Mouse (Mus musculus) lung, adult 2 months (tissue): ENCODE data around the gene Olfr412. TPM values are rescaled to one million over a fixed set of nuclear protein-coding genes. Genes with fewer than 3 reads are reported as not detected.

ENCODE experiments used
- DNase-seq: peaks from one replicate; pipeline ENCODE4 v3.0.0; 2022
- H3K4me1 ChIP-seq: fragments of 200-500 bp; 2 replicates; pipeline ENCODE4 v1.6.1; 2011; ENCODE audit warnings: low read length; ENCODE audit not compliant: control insufficient read depth, insufficient read depth
- H3K4me3 ChIP-seq: fragments of 200-500 bp; replicated peaks from 2 replicates; pipeline ENCODE3; 2011; ENCODE audit warnings: low read depth, mild to moderate bottlenecking, control low read depth, low read length; ENCODE audit errors: extremely low read depth
- CTCF ChIP-seq: fragments of 200-500 bp; IDR thresholded peaks from 2 replicates; pipeline ENCODE4 v1.5.1; 2011; ENCODE audit warnings: mild to moderate bottlenecking, low read length, control low read depth; ENCODE audit not compliant: insufficient read depth
- POLR2A ChIP-seq: fragments of 200-500 bp; IDR thresholded peaks from 2 replicates; pipeline ENCODE4 v1.6.1; 2011; ENCODE audit warnings: low read depth, mild to moderate bottlenecking, control low read depth, low read length, borderline replicate concordance; ENCODE audit errors: extremely low read depth
- WGBS: fragments of 180-500 bp; shearing (Covaris S2); methylation state at CpG from one replicate; pipeline ENCODE4 v1.1.7; 2018; 5-methylcytosine and 5-hydroxymethylcytosine counted together
- polyA plus RNA-seq: library from polyadenylated mRNA; depleted of rRNA; stranded (reverse); fragments of >200 nt; gene quantifications from 2 replicates; pipeline ENCODE4 v1.2.3, GENCODE M21; 2012; rRNA removed

Olfr412 gene
- polyA plus RNA-seq, 1 experiment = not detected

DNA sequence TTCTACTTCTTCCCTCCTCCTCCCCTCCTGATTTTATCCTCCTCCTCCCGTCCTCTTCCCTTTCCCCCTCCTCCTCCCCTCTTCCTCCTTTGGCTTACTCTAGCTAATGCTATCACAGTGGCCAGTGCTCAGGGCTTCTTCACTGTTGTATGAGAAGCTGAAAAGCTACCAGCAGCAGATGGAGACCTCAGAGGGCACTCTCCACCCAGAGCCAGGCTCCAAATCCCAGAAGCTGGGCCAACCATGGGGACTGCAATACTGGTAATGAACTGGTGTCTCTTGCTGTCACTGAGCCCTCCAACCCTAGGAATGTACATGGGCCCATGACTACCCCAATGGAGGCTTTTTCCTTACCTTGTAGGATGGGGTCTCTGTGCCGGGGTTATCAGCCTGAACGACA, 50.1 kb downstream of the Olfr412 start:
- Histone ChIP-seq H3K4me1 (no peaks in the 10 kb centered on the region; the same call in 1 of the 2 replicates), H3K4me3 (no peak overlapping the region)
- no peak for DNase-seq
- TF ChIP-seq CTCF = no peak
- no peak for TF ChIP-seq POLR2A
- 71% methylated on average over 3 of the region's 3 CpGs for WGBS

- Histone ChIP-seq H3K4me1 (no peaks in the 10 kb centered on the region; the same call in 1 of the 2 replicates), H3K4me3 (no peak overlapping the region)
- 84% methylated on average over 3 of the region's 3 CpGs for WGBS
- no peak for DNase-seq
- TF ChIP-seq POLR2A = no peak
- no peak for TF ChIP-seq CTCF
Measured at GRCm38 (mm10) chr11:74412462-74412861, 50.6 kb downstream of the Olfr412 start.

- DNase-seq = no peak
- Histone ChIP-seq H3K4me3 (no peak overlapping the region), H3K4me1 (no peaks in the 10 kb centered on the region; the same call in 1 of the 2 replicates)
- WGBS = 45% methylated on average over 3 of the region's 3 CpGs
- TF ChIP-seq POLR2A (no peak), CTCF (no peak)
Measured at GRCm38 (mm10) chr11:74413449-74413972, 51.6 kb downstream of the Olfr412 start.

DNA sequence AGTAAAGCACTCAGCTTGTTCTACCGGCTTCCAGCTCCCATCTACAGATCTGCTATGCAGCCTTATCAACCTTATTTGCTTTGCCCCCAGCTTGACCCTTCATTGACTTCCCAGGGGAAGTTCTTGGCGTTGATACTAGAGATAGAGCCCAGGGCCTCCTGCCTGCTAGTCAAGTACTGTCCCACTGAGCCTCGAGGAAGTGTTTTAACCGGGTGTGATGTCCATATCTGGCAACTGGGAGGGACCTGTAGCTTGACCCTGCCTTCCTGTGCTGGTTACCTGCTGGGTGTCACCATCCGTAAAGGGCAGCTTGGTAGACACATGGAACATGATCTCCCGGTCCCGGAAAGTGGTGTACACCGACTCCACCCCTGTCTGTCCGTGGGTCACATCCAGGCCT, 52.2 kb downstream of the Olfr412 start:
- no peaks in the 10 kb centered on the region; the same call in 1 of the 2 replicates for H3K4me1 ChIP-seq
- WGBS = 52% methylated on average over 9 of the region's 9 CpGs
- no peak for DNase-seq
- no peak for TF ChIP-seq POLR2A
- no peak for TF ChIP-seq CTCF
- no peak overlapping the region for H3K4me3 ChIP-seq

GRCm38 (mm10) chr11:74415736-74416135, 53.9 kb downstream of the Olfr412 start:
- Histone ChIP-seq H3K4me3 (no peak overlapping the region), H3K4me1 (no peaks in the 10 kb centered on the region)
- WGBS = 79% methylated on average over 12 of the region's 12 CpGs
- DNase-seq = no peak
- TF ChIP-seq CTCF (no peak), POLR2A (no peak)

Other genes starting within 250 kb of the Olfr412 start
- gene Olfr401, start 248.4 kb upstream of the Olfr412 start, polyA plus RNA-seq = not detected in 2 replicates
- not detected in 2 replicates for gene Olfr402, start 208.5 kb upstream of the Olfr412 start, polyA plus RNA-seq
- gene Olfr403, start 175.8 kb upstream of the Olfr412 start, polyA plus RNA-seq = not detected in 2 replicates
- gene Olfr43, start 150.7 kb upstream of the Olfr412 start, polyA plus RNA-seq = not detected in 2 replicates
- gene Olfr406, start 102.3 kb upstream of the Olfr412 start, polyA plus RNA-seq = not detected in 2 replicates
- not detected in 2 replicates for gene Olfr59, start 78.3 kb upstream of the Olfr412 start, polyA plus RNA-seq
- not detected in 2 replicates for gene Olfr410, start 24.0 kb upstream of the Olfr412 start, polyA plus RNA-seq
- not detected in 2 replicates for gene Olfr411, start 9.4 kb upstream of the Olfr412 start, polyA plus RNA-seq
- 7.0 and 8.9 TPM in 2 replicates for gene Rap1gap2, start 248.8 kb downstream of the Olfr412 start, polyA plus RNA-seq